Mouse (Mus musculus) kidney, postnatal 0 days (tissue): ENCODE results near the gene Gm2115. TPM values are rescaled to one million over a fixed set of nuclear protein-coding genes. Genes with fewer than 3 reads are reported as not detected.

Experiments
- ATAC-seq: fragments of 200-750 bp; cut with Nextera tagmentation; replicated peaks from 2 replicates; pipeline ENCODE4 v1.8.0; 2017; ENCODE audit warnings: low read depth, moderate number of reproducible peaks, moderate TSS enrichment, moderate library complexity; ENCODE audit not compliant: low FRiP score
- DNase-seq: peaks from one replicate; pipeline ENCODE4 v3.0.0-alpha.2; 2016; ENCODE audit warnings: low spot score
- H3K27ac ChIP-seq: fragments of 300-500 bp; sonication (generic); 2 replicates; pipeline ENCODE4 v1.5.1; 2014; ENCODE audit warnings: mild to moderate bottlenecking
- H3K27me3 ChIP-seq: fragments of 300-500 bp; sonication (generic); 2 replicates; pipeline ENCODE4 v1.6.1; 2014; ENCODE audit warnings: low read length, mixed read lengths; ENCODE audit not compliant: insufficient read depth
- H3K36me3 ChIP-seq: fragments of 300-500 bp; sonication (generic); 2 replicates; pipeline ENCODE4 v1.6.1; 2014; ENCODE audit warnings: low read length, mixed read lengths; ENCODE audit not compliant: insufficient read depth
- H3K4me1 ChIP-seq: fragments of 300-500 bp; sonication (generic); replicated peaks from 2 replicates; pipeline ENCODE4 v1.6.1; 2014; ENCODE audit warnings: antibody characterized with exemption, low read length, mixed read lengths; ENCODE audit not compliant: insufficient read depth
- H3K4me2 ChIP-seq: fragments of 300-500 bp; sonication (generic); 2 replicates; pipeline ENCODE4 v1.6.1; 2014; ENCODE audit warnings: mild to moderate bottlenecking, low read length, moderate library complexity, mixed read lengths
- H3K4me3 ChIP-seq: fragments of 300-500 bp; sonication (generic); replicated peaks from 2 replicates; pipeline ENCODE4 v1.5.1; 2014; ENCODE audit warnings: low read depth, low read length
- H3K9ac ChIP-seq: fragments of 300-500 bp; sonication (generic); 2 replicates; pipeline ENCODE4 v1.6.1; 2014; ENCODE audit warnings: low read depth, low read length
- H3K9me3 ChIP-seq: fragments of 300-500 bp; sonication (generic); replicated peaks from 2 replicates; pipeline ENCODE4 v1.6.1; 2016; ENCODE audit warnings: low read length, inconsistent platforms, mixed read lengths
- CTCF ChIP-seq: IDR thresholded peaks from 2 replicates; pipeline ENCODE4 v1.5.1; 2016; ENCODE audit warnings: antibody characterized with exemption, low read depth, mild to moderate bottlenecking, moderate library complexity
- WGBS: fragments of 180-500 bp; shearing (Covaris S2); extraction: QIAGEN DNeasy Blood & Tissue Kit; methylation state at CpG from one replicate; pipeline ENCODE4 v1.1.7; 2014; 5-methylcytosine and 5-hydroxymethylcytosine counted together
- polyA plus RNA-seq: library from polyadenylated mRNA; unstranded; fragments of >200 nt; fragmentation: Nextera tagmentation; extraction: Ambion mirVana; gene quantifications from 2 replicates; pipeline ENCODE4 v1.2.1, GENCODE M21; 2015

The Gm2115 gene
- polyA plus RNA-seq, 1 experiment from 2014 or later = 0.91 TPM

DNA sequence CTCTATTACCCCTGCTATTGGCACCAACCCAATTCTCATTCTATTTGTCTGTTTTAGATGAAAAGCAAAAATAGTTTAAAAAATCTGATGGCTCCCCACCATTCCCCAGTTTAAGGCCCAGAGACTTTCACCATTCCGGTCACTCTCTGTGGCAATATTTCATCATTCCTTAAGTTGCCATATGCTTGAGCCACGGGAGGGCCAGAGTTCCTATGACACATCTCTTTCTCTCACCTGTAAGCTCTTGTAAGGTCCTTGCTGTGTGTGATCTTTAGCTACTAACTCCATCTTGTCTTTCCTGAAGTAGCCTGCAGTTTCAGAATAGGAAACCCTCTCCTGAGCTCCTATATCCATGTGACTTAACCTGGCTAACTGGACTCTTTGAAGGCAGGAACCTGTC is 90.2 kb downstream of the Gm2115 start:
- Histone ChIP-seq H3K36me3 (peaks cover 14% of the 10 kb centered on the region), H3K4me3 (no peak overlapping the region), H3K27me3 (no peaks in the 10 kb centered on the region), H3K9me3 (no peaks in the 10 kb centered on the region), H3K9ac (no peak overlapping the region), H3K4me2 (no peak overlapping the region), H3K4me1 (no peaks in the 10 kb centered on the region), H3K27ac (no peak overlapping the region)
- TF ChIP-seq CTCF = no peak
- DNase-seq (no peak), ATAC-seq (no peak)
- 93% methylated on average over 2 of the region's 2 CpGs for WGBS

DNA sequence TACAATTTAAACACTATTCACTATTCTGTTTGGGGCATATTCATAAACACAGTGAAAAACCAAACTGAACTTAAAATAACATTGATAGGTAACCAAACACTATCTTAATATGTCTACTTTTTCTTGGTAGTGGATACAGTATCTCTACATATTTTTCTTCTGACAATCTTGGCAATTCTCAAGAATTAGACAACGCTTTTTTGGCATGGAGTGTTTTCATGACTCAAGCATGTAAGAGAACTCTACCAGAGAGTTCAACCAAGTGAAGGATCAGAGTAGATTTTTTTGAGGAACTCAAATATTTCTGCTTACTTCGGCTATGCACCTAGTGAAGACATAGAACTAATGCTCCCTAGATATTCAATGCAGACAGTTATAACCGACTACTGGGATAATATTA is 92.2 kb downstream of the Gm2115 start:
- H3K4me2 ChIP-seq = no peak overlapping the region
- H3K4me3 ChIP-seq = no peak overlapping the region
- H3K9me3 ChIP-seq = no peaks in the 10 kb centered on the region
- no peaks in the 10 kb centered on the region for H3K27me3 ChIP-seq
- H3K9ac ChIP-seq = no peak overlapping the region
- no peak overlapping the region for H3K27ac ChIP-seq
- ATAC-seq (no peak), DNase-seq (no peak)
- TF ChIP-seq CTCF = no peak
- 96% methylated on average over 3 of the region's 3 CpGs for WGBS
- no peaks in the 10 kb centered on the region for H3K4me1 ChIP-seq
- H3K36me3 ChIP-seq = peaks cover 18% of the 10 kb centered on the region

DNA sequence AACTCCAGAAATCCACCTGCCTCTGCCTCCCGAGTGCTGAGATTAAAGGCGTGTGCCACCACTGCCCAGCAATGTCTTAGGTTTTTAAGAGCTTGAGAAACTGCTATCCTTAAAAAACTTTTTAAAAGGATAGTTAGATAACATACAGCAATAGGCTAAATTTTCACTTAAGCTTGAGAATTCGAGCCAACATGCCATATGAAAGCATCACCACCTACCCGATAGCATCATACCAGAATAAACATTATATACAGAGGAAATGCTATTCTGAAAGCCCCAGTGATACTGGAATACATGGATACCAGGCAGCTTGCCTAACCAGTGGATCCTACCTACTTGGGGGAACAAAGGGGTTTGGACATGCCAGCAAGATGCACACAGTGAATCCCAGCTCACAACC is 95.0 kb downstream of the Gm2115 start:
- DNase-seq (no peak), ATAC-seq (no peak)
- 96% methylated on average over 4 of the region's 4 CpGs for WGBS
- peaks cover 4% of the 10 kb centered on the region for H3K36me3 ChIP-seq
- H3K27ac ChIP-seq = no peak overlapping the region
- H3K4me3 ChIP-seq = no peak overlapping the region
- no peak overlapping the region for H3K9ac ChIP-seq
- H3K4me1 ChIP-seq = no peaks in the 10 kb centered on the region
- H3K27me3 ChIP-seq = no peaks in the 10 kb centered on the region
- no peak for TF ChIP-seq CTCF
- H3K9me3 ChIP-seq = no peaks in the 10 kb centered on the region
- H3K4me2 ChIP-seq = no peak overlapping the region

- Histone ChIP-seq H3K9me3 (no peaks in the 10 kb centered on the region), H3K4me1 (no peaks in the 10 kb centered on the region), H3K36me3 (0 out of 2 replicates have a peak, but pooled peaks cover 11% of the 10 kb centered on the region), H3K27me3 (no peaks in the 10 kb centered on the region), H3K4me2 (no peak overlapping the region), H3K4me3 (no peak overlapping the region), H3K9ac (no peak overlapping the region), H3K27ac (no peak overlapping the region)
- 91% methylated on average over 3 of the region's 3 CpGs for WGBS
- ATAC-seq = no peak
- no peak for TF ChIP-seq CTCF
- DNase-seq = no peak
These were observed 103.1 kb downstream of the Gm2115 start for GRCm38 (mm10) chr7:84631878-84632277.

Other genes starting within 250 kb of the Gm2115 start
- 8.3 and 8.4 TPM in 2 replicates for gene Arnt2, start 118.8 kb upstream of the Gm2115 start, polyA plus RNA-seq
- 53.9 and 61.0 TPM in 2 replicates for gene Fah, start 77.8 kb downstream of the Gm2115 start, polyA plus RNA-seq
- 185 and 198 TPM in 2 replicates for gene Zfand6, start 161.0 kb downstream of the Gm2115 start, polyA plus RNA-seq